Mouse (Mus musculus): ENCODE results near the gene Tubgcp6. TPM values are rescaled to one million over a fixed set of nuclear protein-coding genes. Genes with fewer than 3 reads are reported as not detected.

Tubgcp6 gene
- polyA plus RNA-seq, 1 experiment from 2014 or later: 16.0 TPM

GRCm38 (mm10) chr15:89073993-89074603, 48.8 kb downstream of the Tubgcp6 start:
- no peak overlapping the region for H3K4me2 ChIP-seq
- H3K9me3 ChIP-seq (replicated peaks): no peaks in the 10 kb centered on the region
- 0 out of 2 replicates have a peak overlapping the region, but pooled peaks have one; percentile 78 for H3K9ac ChIP-seq

GRCm38 (mm10) chr15:89070606-89071005, 52.3 kb downstream of the Tubgcp6 start:
- no peak overlapping the region for H3K9ac ChIP-seq
- H3K27me3 ChIP-seq: peaks cover 47% of the 10 kb centered on the region
- H3K27ac ChIP-seq: no peak overlapping the region
- H3K36me3 ChIP-seq: no peaks in the 10 kb centered on the region
- H3K4me1 ChIP-seq: peaks cover 26% of the 10 kb centered on the region
- H3K9me3 ChIP-seq (replicated peaks): no peaks in the 10 kb centered on the region
- no peak overlapping the region for H3K4me2 ChIP-seq
- ATAC-seq (replicated peaks; ENCODE audit: low FRiP score): no peak
- H3K4me3 ChIP-seq (replicated peaks): no peak overlapping the region
- 73% methylated on average over 24 of the region's 24 CpGs for WGBS

More at GRCm38 (mm10) chr15:89073993-89074603, 48.8 kb downstream of the Tubgcp6 start:
- H3K4me3 ChIP-seq (replicated peaks): no peak overlapping the region
- H3K36me3 ChIP-seq: no peaks in the 10 kb centered on the region
- WGBS: 82% methylated on average over 10 of the region's 10 CpGs
- no peak for ATAC-seq (replicated peaks; ENCODE audit: low FRiP score)
- H3K4me1 ChIP-seq: peaks cover 37% of the 10 kb centered on the region
- peak overlapping the region; percentile 91; the same call in 1 of the 2 replicates for H3K27ac ChIP-seq
- H3K27me3 ChIP-seq: peaks cover 12% of the 10 kb centered on the region

DNA sequence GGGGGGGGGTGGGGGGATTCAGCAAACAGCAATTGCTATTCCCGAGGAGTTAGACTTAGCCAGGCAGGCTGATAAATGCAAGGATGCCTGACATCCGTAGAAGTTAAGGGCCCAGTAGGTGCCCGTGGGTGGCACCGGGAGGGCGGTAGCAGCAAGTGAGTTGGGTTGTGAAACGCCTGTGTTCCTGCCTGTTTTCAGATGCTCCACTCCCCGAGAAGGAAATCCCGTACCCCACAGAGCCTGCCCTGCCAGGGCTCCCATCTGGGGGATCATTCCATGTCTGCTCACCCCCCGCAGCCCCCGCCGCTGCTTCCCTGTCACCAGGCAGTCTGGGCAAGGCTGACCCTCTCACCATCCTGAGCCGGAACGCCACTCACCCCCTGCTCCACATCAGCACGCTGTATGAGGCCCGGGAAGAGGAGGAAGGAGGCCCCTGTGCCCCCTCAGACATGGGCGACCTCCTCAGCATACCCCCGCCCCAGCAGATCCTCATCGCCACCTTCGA, 53.5 kb downstream of the Tubgcp6 start:
- no peak for ATAC-seq (replicated peaks; ENCODE audit: low FRiP score)
- 74% methylated on average over 19 of the region's 19 CpGs for WGBS

DNA sequence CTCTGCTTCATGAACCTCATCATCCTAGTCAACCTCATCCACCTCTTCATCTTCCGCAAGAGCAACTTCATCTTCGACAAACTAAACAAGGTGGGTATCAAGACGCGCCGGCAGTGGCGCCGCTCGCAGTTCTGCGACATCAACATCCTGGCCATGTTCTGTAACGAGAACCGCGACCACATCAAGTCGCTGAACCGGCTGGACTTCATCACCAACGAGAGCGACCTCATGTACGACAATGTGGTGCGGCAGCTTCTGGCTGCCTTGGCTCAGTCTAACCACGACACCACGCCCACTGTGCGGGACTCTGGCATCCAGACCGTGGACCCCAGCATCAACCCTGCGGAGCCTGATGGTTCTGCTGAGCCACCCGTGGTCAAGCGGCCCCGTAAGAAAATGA, 54.7 kb downstream of the Tubgcp6 start:
- Histone ChIP-seq H3K9me3 (replicated peaks) (no peaks in the 10 kb centered on the region), H3K27ac (no peak overlapping the region), H3K27me3 (peaks cover 60% of the 10 kb centered on the region), H3K9ac (no peak overlapping the region), H3K4me1 (peaks cover 14% of the 10 kb centered on the region), H3K4me2 (peak overlapping the region; percentile 47), H3K36me3 (no peaks in the 10 kb centered on the region), H3K4me3 (replicated peaks) (peak overlapping the region; percentile 26)
- no peak for ATAC-seq (replicated peaks; ENCODE audit: low FRiP score)
- 41% methylated on average over 26 of the region's 26 CpGs for WGBS

More for the DNA sequence above, 53.5 kb downstream of the Tubgcp6 start:
- no peak overlapping the region for H3K4me3 ChIP-seq (replicated peaks)
- no peak overlapping the region for H3K9ac ChIP-seq
- peaks cover 55% of the 10 kb centered on the region for H3K27me3 ChIP-seq
- peaks cover 14% of the 10 kb centered on the region for H3K4me1 ChIP-seq
- H3K9me3 ChIP-seq (replicated peaks): no peaks in the 10 kb centered on the region
- H3K36me3 ChIP-seq: no peaks in the 10 kb centered on the region
- no peak overlapping the region for H3K4me2 ChIP-seq
- H3K27ac ChIP-seq: no peak overlapping the region

GRCm38 (mm10) chr15:89067609-89068008, 55.3 kb downstream of the Tubgcp6 start:
- H3K4me2 ChIP-seq: peak overlapping the region; percentile 47
- H3K9ac ChIP-seq: no peak overlapping the region
- peaks cover 66% of the 10 kb centered on the region for H3K27me3 ChIP-seq
- H3K4me3 ChIP-seq (replicated peaks): peak overlapping the region; percentile 26
- no peaks in the 10 kb centered on the region for H3K36me3 ChIP-seq
- peaks cover 14% of the 10 kb centered on the region for H3K4me1 ChIP-seq
- ATAC-seq (replicated peaks; ENCODE audit: low FRiP score): no peak
- no peaks in the 10 kb centered on the region for H3K9me3 ChIP-seq (replicated peaks)
- H3K27ac ChIP-seq: no peak overlapping the region
- 35% methylated on average over 35 of the region's 35 CpGs for WGBS

DNA sequence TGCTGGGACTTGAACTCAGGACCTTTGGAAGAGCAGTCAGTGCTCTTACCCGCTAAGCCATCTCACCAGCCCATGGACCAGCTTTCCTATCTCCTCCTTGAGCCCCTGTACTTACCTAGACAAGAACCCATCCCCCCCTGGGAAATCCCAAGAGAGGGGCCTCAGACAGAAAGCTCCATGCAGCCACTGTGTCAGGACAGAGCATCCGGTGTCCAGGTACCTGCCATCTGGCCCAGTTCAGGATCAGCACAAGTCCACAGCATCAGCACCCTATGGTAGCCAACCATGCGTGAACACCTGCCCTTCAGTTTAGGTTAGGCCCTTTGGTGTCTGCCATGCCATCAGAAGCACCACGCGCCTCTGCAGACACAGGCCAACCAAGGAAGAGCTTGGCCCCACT, 58.0 kb downstream of the Tubgcp6 start:
- Histone ChIP-seq H3K4me1 (peaks cover 19% of the 10 kb centered on the region), H3K4me2 (no peak overlapping the region), H3K4me3 (replicated peaks) (no peak overlapping the region), H3K27me3 (peaks cover 88% of the 10 kb centered on the region), H3K36me3 (no peaks in the 10 kb centered on the region), H3K9ac (no peak overlapping the region), H3K27ac (no peak overlapping the region), H3K9me3 (replicated peaks) (no peaks in the 10 kb centered on the region)
- WGBS: 89% methylated on average over 5 of the region's 5 CpGs
- ATAC-seq (replicated peaks; ENCODE audit: low FRiP score): no peak

- Histone ChIP-seq H3K4me2 (no peak overlapping the region), H3K27me3 (peaks cover 85% of the 10 kb centered on the region), H3K27ac (no peak overlapping the region), H3K9ac (no peak overlapping the region), H3K4me3 (replicated peaks) (no peak overlapping the region), H3K4me1 (peaks cover 24% of the 10 kb centered on the region), H3K36me3 (no peaks in the 10 kb centered on the region), H3K9me3 (replicated peaks) (no peaks in the 10 kb centered on the region)
- ATAC-seq (replicated peaks; ENCODE audit: low FRiP score): no peak
- WGBS: 51% methylated on average over 6 of the region's 6 CpGs
These were observed 59.4 kb downstream of the Tubgcp6 start for GRCm38 (mm10) chr15:89063536-89063935.

- H3K4me3 ChIP-seq (replicated peaks): no peak overlapping the region
- H3K9me3 ChIP-seq (replicated peaks): no peaks in the 10 kb centered on the region
- no peaks in the 10 kb centered on the region for H3K36me3 ChIP-seq
- 69% methylated on average over 7 of the region's 7 CpGs for WGBS
- no peak for ATAC-seq (replicated peaks; ENCODE audit: low FRiP score)
- peaks cover 85% of the 10 kb centered on the region for H3K27me3 ChIP-seq
- H3K4me2 ChIP-seq: no peak overlapping the region
- no peak overlapping the region for H3K9ac ChIP-seq
- H3K4me1 ChIP-seq: peaks cover 19% of the 10 kb centered on the region
- H3K27ac ChIP-seq: no peak overlapping the region
These were observed 59.9 kb downstream of the Tubgcp6 start for GRCm38 (mm10) chr15:89063001-89063400.

- Histone ChIP-seq H3K27me3 (peaks cover 85% of the 10 kb centered on the region), H3K9ac (no peak overlapping the region), H3K4me3 (replicated peaks) (no peak overlapping the region), H3K4me1 (peaks cover 14% of the 10 kb centered on the region), H3K36me3 (no peaks in the 10 kb centered on the region), H3K9me3 (replicated peaks) (no peaks in the 10 kb centered on the region), H3K27ac (no peak overlapping the region), H3K4me2 (no peak overlapping the region)
- 83% methylated on average over 5 of the region's 5 CpGs for WGBS
- ATAC-seq (replicated peaks; ENCODE audit: low FRiP score): no peak
These were observed 60.4 kb downstream of the Tubgcp6 start for GRCm38 (mm10) chr15:89062518-89062910.

DNA sequence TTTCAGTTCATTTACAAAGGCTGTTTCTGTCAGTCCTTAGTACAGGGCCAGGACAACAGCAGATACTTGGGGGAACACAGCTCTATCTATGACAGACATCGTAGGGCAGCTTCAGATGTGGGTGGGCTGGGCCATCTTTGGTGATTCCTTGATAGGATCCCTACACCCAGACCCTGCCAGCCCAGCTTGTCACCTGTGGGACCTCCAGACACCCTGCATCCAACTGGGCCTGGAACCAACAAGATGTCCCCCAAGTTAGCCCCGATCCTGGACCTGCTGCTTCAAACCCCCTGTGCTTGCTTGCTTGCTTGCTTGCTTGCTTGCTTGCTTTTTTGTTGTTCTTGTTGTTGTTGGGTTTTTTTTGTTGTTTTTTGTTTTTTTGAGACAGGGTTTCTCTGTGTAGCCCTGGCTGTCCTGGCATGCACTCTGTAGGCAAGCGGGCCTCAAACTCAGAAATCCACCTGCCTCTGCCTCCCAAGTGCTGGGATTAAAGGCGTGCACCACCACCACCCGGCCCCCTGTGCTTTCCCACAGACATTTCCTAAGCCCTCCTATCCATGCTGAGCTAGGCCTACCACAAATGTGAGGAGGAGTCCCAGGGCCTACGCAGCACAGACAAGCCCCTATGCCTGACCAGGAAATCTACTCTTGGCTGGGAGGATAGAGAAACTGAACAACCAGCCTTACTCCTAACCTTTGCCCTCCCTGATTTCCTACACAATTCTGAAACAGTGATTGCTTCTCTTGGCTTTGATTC, 61.0 kb downstream of the Tubgcp6 start:
- Histone ChIP-seq H3K4me1 (peaks cover 13% of the 10 kb centered on the region; the same call in 1 of the 2 replicates), H3K9ac (no peak overlapping the region), H3K4me3 (replicated peaks) (no peak overlapping the region), H3K36me3 (no peaks in the 10 kb centered on the region), H3K27me3 (peaks cover 85% of the 10 kb centered on the region), H3K4me2 (no peak overlapping the region), H3K27ac (no peak overlapping the region), H3K9me3 (replicated peaks) (no peaks in the 10 kb centered on the region)
- WGBS: 95% methylated on average over 6 of the region's 6 CpGs
- no peak for ATAC-seq (replicated peaks; ENCODE audit: low FRiP score)

- Histone ChIP-seq H3K9ac (no peak overlapping the region), H3K9me3 (replicated peaks) (no peaks in the 10 kb centered on the region), H3K27ac (no peak overlapping the region), H3K4me1 (peaks cover 13% of the 10 kb centered on the region; the same call in 1 of the 2 replicates), H3K36me3 (no peaks in the 10 kb centered on the region), H3K27me3 (peaks cover 85% of the 10 kb centered on the region), H3K4me3 (replicated peaks) (no peak overlapping the region), H3K4me2 (peak overlapping the region; percentile 97; the same call in 1 of the 2 replicates)
- WGBS: 89% methylated on average over 12 of the region's 12 CpGs
- no peak for ATAC-seq (replicated peaks; ENCODE audit: low FRiP score)
These were observed 62.0 kb downstream of the Tubgcp6 start for GRCm38 (mm10) chr15:89060811-89061460.
